Mouse (Mus musculus): ENCODE measurements around the gene Mllt10. TPM values are rescaled to one million over a fixed set of nuclear protein-coding genes. Genes with fewer than 3 reads are reported as not detected.

Mllt10 gene
- total and polyA plus RNA-seq, 2 experiments from 2014 or later = 27.4 to 31.3 TPM

DNA sequence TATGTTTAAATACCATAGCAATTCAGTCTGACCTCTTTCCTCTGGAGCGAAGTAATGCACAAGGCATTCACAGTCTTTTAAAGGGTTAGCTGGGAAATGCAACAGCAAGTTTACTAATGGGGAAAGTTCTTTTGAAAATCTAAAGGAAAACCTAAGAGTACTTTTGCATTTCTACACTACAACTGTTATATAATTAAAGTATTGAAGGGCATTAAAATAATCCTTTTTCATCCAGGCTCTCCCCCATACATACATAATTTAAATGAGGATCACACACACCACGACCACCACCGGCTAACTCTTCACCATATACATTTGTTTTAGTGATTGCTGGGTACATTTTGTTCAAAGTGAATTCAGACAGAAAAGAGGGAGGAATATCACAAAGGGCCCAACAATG lies 2.5 kb upstream of the Mllt10 start:
- peaks cover 10% of the 10 kb centered on the region for H3K4me1 ChIP-seq (ENCODE audit: insufficient read depth)

DNA sequence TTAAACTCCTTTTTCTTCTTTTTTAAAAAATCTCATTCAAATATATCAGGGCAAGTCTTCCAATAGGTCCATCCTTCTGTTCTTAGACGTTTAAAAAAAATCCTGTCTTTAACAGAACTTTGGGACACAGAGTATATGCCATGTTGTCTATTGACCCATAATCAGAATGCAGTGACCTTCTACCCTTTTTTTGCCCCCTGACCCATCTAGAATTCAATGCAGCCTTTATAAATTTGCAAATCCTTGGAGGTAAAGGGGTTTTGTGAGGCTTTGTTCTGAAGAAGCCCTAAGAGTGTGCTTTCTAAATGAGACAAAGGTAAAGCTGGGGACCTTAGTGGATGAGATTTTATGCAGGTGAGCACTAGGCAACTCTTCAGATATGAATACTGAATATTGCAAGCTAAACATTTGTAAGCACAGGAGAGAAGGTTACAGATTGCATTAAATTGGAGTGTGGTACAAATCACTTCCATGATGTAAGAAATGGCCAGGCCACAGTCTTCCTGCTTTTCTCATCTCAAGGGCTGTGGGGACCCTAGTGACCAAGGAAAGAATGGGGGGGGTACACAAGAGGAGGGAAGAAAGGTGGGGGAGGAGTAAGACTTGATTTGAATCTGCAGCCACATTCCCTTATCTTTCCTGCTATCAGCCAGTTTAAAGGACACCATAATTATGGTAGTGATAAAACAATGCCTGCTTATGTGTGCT lies 1.6 kb upstream of the Mllt10 start:
- Histone ChIP-seq H3K27ac (ENCODE audit: low read depth, low read length) (no peak overlapping the region), H3K27me3 (ENCODE audit: insufficient read depth, low read length) (no peaks in the 10 kb centered on the region), H3K4me1 (ENCODE audit: insufficient read depth) (peaks cover 10% of the 10 kb centered on the region), H3K9me3 (ENCODE audit: low read length) (no peaks in the 10 kb centered on the region), H3K4me2 (ENCODE audit: low read depth) (no peak overlapping the region), H3K9ac (no peak overlapping the region), H3K36me3 (ENCODE audit: insufficient read depth) (no peaks in the 10 kb centered on the region), H3K4me3 (ENCODE audit: low read depth, low read length) (no peak overlapping the region)
- 40% methylated on average over 1 of the region's 1 CpGs for WGBS
- ATAC-seq (no peak), DNase-seq (peak; percentile 14)
- no peak for TF ChIP-seq CTCF (IDR thresholded peaks at IDR 0.05; ENCODE audit: low read depth)

More for the DNA sequence above, 2.5 kb upstream of the Mllt10 start:
- Histone ChIP-seq H3K36me3 (ENCODE audit: insufficient read depth) (no peaks in the 10 kb centered on the region), H3K4me2 (ENCODE audit: low read depth) (no peak overlapping the region), H3K4me3 (ENCODE audit: low read depth, low read length) (no peak overlapping the region), H3K27ac (ENCODE audit: low read depth, low read length) (no peak overlapping the region), H3K9me3 (ENCODE audit: low read length) (no peaks in the 10 kb centered on the region), H3K27me3 (ENCODE audit: insufficient read depth, low read length) (no peaks in the 10 kb centered on the region), H3K9ac (no peak overlapping the region)
- WGBS = 55% methylated on average over 3 of the region's 3 CpGs
- no peak for TF ChIP-seq CTCF (IDR thresholded peaks at IDR 0.05; ENCODE audit: low read depth)
- ATAC-seq (no peak), DNase-seq (no peak)

DNA sequence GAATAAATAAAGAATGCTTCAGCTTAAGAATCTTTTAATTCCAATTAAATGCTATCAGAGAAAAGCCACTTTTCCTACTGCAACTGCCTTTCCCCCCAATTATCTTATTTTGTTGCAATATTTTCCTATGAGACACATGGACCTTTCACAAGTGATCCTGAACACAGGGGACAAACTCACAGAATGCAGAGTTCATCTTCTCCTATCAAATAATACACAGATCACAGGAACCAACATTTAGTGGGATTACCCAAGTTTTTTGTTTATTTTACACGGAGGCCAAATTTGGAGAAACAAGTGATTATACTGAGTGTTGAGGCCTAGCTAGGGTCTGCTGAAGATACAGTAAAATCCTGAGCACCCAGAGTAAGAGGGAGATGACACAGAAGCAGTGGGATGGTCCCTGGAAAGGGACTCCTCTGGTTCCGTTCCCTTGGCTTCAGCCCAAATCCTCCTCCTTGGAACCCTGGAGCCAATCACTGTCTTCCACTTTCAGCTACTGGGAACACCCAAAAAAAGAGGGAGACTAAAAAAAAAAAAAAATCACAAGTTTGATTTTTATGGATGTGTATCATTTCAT lies 996 bp upstream of the Mllt10 start:
- peak; percentile 69 for DNase-seq
- no peaks in the 10 kb centered on the region for H3K27me3 ChIP-seq (ENCODE audit: insufficient read depth, low read length)
- no peaks in the 10 kb centered on the region for H3K36me3 ChIP-seq (ENCODE audit: insufficient read depth)
- no peaks in the 10 kb centered on the region for H3K9me3 ChIP-seq (ENCODE audit: low read length)
- no peak for TF ChIP-seq CTCF (IDR thresholded peaks at IDR 0.05; ENCODE audit: low read depth)
- no peak for ATAC-seq
- no peak overlapping the region for H3K9ac ChIP-seq
- H3K4me3 ChIP-seq (ENCODE audit: low read depth, low read length) = no peak overlapping the region
- H3K4me1 ChIP-seq (ENCODE audit: insufficient read depth) = peaks cover 9% of the 10 kb centered on the region
- no peak overlapping the region for H3K27ac ChIP-seq (ENCODE audit: low read depth, low read length)
- no peak overlapping the region for H3K4me2 ChIP-seq (ENCODE audit: low read depth)
- WGBS = 24% methylated on average over 2 of the region's 2 CpGs

DNA sequence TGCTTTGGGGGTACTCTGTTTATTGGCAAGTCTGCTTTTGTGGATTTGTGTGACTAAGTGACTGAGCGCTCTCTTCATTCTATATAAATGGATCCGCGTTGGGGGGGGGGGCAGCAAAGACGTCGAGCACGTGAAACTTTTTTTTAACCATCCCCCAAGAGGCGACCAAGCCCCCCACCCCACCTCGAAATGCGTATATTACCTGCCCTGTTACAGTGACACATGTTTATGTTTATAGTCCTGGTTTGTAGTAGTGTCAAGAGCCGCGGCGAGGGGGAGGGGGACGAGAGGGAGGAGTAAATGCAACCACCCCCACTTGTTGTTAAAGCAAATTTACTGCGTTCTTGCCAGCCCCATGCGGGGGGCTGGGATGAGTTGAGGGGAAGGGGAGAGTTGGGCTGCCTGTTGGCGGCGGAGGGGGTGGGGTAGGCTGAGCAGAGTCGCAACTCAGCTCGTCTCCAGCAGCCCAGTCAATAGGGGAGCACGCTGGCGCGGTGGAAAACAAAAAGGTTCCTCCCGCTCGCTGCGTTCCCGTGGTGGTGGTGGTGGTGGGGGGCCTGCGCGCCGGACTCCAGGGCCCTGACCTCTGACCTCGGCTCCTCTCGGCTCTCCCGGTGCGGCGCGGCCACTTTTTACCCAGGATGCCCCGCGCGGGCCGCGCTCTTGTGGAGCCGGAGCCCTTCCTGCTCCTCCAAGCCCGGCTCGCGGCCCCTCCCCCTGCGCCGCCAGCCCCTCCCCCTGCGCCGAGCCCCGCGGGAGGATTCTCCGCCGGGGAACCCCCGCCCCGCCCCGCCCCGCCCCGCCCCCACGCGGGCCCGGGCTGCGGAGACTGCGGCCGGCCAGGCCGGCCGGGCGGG lies 1.1 kb downstream of the Mllt10 start:
- H3K27ac ChIP-seq (ENCODE audit: low read depth, low read length) = peak overlapping the region; percentile 94
- H3K4me2 ChIP-seq (ENCODE audit: low read depth) = peak overlapping the region; percentile 79
- no peaks in the 10 kb centered on the region for H3K4me1 ChIP-seq (ENCODE audit: insufficient read depth)
- TF ChIP-seq CTCF (IDR thresholded peaks at IDR 0.05; ENCODE audit: low read depth) = no peak
- WGBS = 3% methylated on average over 52 of the region's 66 CpGs
- H3K9me3 ChIP-seq (ENCODE audit: low read length) = no peaks in the 10 kb centered on the region
- peak overlapping the region; percentile 82 for H3K9ac ChIP-seq
- H3K27me3 ChIP-seq (ENCODE audit: insufficient read depth, low read length) = no peaks in the 10 kb centered on the region
- peak overlapping the region; percentile 69 for H3K4me3 ChIP-seq (ENCODE audit: low read depth, low read length)
- ATAC-seq (peak; percentile 87), DNase-seq (peak; percentile 91)
- no peaks in the 10 kb centered on the region for H3K36me3 ChIP-seq (ENCODE audit: insufficient read depth)

DNA sequence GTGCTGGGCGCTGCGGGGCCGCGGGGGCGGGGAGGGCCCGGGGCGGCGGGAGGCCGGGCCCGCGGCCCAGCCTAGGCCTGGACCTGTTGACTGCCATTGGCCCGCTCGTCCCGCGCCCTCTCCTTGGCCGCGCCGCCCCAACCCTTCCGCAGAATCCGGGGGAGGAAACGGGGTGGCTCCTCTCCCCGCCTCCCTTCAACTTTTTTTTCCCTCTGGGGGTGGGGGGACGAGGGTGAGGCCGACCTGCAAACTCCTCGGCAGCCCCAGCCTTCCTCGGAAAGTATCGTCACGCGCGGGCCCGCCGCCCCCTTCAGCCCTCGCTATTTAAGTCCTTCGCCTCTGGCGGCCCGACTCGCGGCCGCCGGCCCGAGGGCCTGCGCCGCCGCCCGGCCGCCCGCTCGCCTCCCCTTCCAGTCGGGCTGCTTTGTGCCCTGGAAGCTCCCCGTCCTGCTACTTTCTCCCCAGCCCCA lies 1.8 kb downstream of the Mllt10 start:
- peak; percentile 86 for DNase-seq
- 1% methylated on average over 37 of the region's 50 CpGs for WGBS
- Histone ChIP-seq H3K4me1 (ENCODE audit: insufficient read depth) (no peaks in the 10 kb centered on the region), H3K9me3 (ENCODE audit: low read length) (no peaks in the 10 kb centered on the region), H3K4me3 (ENCODE audit: low read depth, low read length) (peak overlapping the region; percentile 69), H3K4me2 (ENCODE audit: low read depth) (peak overlapping the region; percentile 79), H3K27ac (ENCODE audit: low read depth, low read length) (peak overlapping the region; percentile 94), H3K27me3 (ENCODE audit: insufficient read depth, low read length) (no peaks in the 10 kb centered on the region), H3K36me3 (ENCODE audit: insufficient read depth) (no peaks in the 10 kb centered on the region), H3K9ac (peak overlapping the region; percentile 82)
- ATAC-seq = peak; percentile 87
- no peak for TF ChIP-seq CTCF (IDR thresholded peaks at IDR 0.05; ENCODE audit: low read depth)

DNA sequence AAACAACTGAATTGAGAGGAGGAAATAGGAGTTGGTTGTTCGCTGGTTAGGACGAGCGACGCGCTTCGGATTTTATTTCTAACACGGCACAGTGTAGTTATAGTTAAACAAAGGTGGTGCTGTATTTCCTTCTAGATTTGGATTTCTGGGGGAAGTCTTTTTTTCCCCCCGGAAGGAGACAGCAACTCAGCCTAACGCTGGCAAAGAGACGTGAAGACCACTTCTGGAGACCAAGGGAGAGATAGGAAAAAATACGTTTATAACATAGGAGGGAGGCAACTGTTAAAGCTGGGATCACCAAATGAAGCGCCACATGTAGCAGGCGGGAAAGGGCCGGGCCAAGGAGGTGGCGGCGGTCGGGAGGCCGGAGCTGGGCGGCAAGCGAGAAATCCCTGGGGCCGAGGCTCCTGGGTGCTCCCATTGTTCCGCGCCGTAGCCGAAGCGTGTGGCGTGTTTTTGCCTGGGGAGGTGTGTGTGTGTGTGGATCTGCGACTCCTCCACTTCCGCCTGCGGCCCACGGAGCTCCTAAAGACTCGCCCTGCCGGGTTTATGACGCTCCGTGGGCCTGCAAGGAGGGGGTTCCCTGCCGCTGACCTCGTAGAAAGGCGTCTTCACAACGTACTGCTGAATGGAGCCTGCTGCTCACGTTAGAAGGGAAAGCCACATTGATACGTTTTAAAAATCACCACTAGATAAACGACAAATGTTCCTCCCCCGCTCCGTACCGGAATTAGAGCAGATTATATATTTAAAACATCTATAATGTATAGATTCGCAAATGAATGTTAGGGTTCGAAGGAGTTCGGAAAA lies 2.5 kb downstream of the Mllt10 start:
- ATAC-seq = peak; percentile 17
- no peak for TF ChIP-seq CTCF (IDR thresholded peaks at IDR 0.05; ENCODE audit: low read depth)
- no peaks in the 10 kb centered on the region for H3K27me3 ChIP-seq (ENCODE audit: insufficient read depth, low read length)
- H3K4me1 ChIP-seq (ENCODE audit: insufficient read depth) = no peaks in the 10 kb centered on the region
- peak overlapping the region; percentile 94 for H3K27ac ChIP-seq (ENCODE audit: low read depth, low read length)
- peak overlapping the region; percentile 79 for H3K4me2 ChIP-seq (ENCODE audit: low read depth)
- DNase-seq = peak; percentile 77
- H3K36me3 ChIP-seq (ENCODE audit: insufficient read depth) = no peaks in the 10 kb centered on the region
- WGBS = under 1% methylated on average over 48 of the region's 48 CpGs
- no peaks in the 10 kb centered on the region for H3K9me3 ChIP-seq (ENCODE audit: low read length)
- H3K4me3 ChIP-seq (ENCODE audit: low read depth, low read length) = peak overlapping the region; percentile 69
- H3K9ac ChIP-seq = peak overlapping the region; percentile 82
